Mouse (Mus musculus): ENCODE results near the gene Zfp821. TPM values are rescaled to one million over a fixed set of nuclear protein-coding genes. Genes with fewer than 3 reads are reported as not detected.

Gene Zfp821
- 6.6 and 8.2 TPM in 2 replicates for polyA plus RNA-seq (2012)

DNA sequence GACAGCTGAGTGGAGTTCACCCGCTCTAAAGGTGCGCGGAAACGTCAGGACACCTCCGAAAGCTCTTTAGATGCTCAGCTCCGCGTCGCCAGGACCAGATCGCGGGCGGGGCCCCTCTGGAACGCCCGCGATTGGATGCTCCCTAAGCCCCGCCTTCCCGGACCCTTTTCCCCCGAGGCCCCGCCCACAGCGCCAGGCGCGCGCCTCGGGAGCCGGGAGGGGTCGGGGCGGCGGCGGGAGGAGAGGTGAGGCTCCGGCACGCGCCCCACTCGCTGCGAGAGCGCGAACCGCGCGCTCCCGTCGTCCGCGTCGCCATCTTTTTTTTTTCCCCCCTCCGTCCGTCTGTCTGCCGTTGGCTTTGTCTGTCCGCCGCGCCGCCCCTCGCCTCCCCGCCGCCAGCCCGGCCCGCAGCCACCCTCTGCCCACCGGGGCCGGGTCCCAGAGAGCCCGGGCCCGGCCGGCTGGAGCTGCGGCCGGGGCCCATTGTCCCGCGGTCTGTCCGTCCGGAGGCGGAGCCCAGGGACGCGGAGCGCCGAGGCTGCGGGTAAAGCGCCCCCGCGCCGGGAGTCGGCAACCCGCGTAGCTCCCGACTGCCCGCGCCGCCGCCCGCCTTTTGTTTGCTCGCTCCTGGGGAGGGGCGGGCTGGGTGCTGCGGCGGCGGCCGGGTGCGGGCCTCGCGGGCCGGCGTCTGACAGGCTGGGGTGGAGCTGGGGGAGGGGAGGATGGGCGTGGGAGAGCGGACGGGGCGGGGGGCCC, at the start of gene Zfp821:
Gene Zfp821, plus strand, starts transcription at position 227 of the 756 bp plus-strand sequence.
- no peak for TF ChIP-seq GATA1 (IDR thresholded peaks at IDR 0.05; ENCODE audit: low read length)

- TF ChIP-seq GATA1 (IDR thresholded peaks at IDR 0.05; ENCODE audit: low read length) = no peak
Observed at GRCm38 (mm10) chr8:109656860-109657259, 48.5 kb upstream of the Zfp821 start.

DNA sequence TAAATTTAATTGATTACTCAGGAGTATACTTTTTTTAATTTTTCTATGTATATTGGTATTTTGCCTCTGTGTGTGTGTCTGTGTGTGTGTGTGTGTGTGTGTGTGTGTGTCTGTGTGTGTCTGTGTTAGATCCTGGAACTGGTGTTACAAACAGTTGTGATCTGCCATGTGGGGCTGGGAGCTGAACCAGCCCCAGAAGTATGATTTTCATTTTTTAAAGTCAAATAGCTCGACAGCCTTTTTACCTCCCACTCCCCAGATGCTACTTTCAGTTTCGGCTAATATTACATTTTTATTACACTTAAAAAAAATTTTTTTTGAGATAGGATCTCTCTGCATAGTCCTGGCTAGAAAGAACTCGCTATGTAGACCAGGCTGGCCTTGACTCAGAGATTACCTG, 43.0 kb upstream of the Zfp821 start:
- TF ChIP-seq GATA1 (IDR thresholded peaks at IDR 0.05; ENCODE audit: low read length) = no peak

- no peak for TF ChIP-seq GATA1 (IDR thresholded peaks at IDR 0.05; ENCODE audit: low read length)
Observed at GRCm38 (mm10) chr8:109666616-109667015, 38.7 kb upstream of the Zfp821 start.

GRCm38 (mm10) chr8:109672656-109673055, 32.7 kb upstream of the Zfp821 start:
- TF ChIP-seq GATA1 (IDR thresholded peaks at IDR 0.05; ENCODE audit: low read length) = no peak

- no peak for TF ChIP-seq GATA1 (IDR thresholded peaks at IDR 0.05; ENCODE audit: low read length)
Observed at GRCm38 (mm10) chr8:109673596-109673995, 31.8 kb upstream of the Zfp821 start.

DNA sequence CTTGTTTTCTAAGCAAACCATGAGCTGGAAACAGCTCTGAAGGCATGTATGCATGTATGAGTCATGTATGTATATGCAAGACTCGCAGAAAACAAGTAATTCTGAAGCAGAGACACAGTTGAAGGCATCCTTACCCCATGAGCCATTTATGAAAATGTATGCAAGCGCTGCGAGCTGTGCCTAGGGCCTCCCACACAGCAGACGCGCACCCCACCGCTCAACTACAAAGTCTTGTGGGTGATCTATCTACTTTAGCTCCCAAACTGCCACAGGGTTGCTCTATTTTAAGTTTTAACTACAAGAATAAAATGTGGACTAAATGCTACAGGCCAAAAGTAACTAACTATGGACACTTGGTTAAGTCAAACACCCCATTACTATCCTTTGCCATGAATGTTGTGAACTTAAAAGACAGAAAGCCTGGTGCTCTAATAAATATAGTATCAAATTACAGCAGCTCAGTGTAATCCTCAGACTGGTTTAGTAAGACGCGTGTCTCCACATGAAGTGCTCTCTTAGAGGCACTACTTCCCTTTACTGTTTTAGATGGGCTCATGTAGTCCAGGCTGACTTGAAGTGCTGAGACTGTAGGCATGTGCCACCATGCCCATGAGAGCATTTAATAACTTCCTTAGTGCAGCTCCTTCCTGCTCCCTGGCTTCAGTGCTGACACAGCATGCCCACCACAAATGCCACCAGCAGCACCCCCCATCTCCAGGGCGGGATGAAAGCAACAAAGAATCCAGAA, 29.3 kb upstream of the Zfp821 start:
- no peak for TF ChIP-seq GATA1 (IDR thresholded peaks at IDR 0.05; ENCODE audit: low read length)

- TF ChIP-seq GATA1 (IDR thresholded peaks at IDR 0.05; ENCODE audit: low read length) = no peak
Observed at GRCm38 (mm10) chr8:109681535-109681934, 23.8 kb upstream of the Zfp821 start.

GRCm38 (mm10) chr8:109682120-109682519, 23.2 kb upstream of the Zfp821 start:
- no peak for TF ChIP-seq GATA1 (IDR thresholded peaks at IDR 0.05; ENCODE audit: low read length)

GRCm38 (mm10) chr8:109687248-109687647, 18.1 kb upstream of the Zfp821 start:
- TF ChIP-seq GATA1 (IDR thresholded peaks at IDR 0.05; ENCODE audit: low read length) = no peak

DNA sequence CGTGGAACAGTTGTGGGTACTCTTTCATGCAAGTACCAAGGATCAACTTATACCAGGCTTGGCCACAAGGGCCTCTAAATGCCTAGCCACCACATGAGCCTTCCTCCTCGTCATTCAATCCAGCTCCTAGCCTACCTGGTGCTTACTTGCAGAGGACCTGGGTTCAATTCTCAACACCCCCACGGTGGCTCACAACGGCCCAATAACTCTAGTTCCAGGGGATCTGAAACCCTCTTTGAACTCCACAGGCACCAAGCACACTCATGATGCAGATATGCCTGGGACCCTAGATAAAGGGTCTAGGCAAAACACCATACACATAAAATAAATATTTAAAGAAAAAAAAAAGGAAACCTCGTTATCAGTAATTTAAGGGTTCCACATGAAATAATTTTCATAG, 13.6 kb upstream of the Zfp821 start:
- no peak for TF ChIP-seq GATA1 (IDR thresholded peaks at IDR 0.05; ENCODE audit: low read length)

- no peak for TF ChIP-seq GATA1 (IDR thresholded peaks at IDR 0.05; ENCODE audit: low read length)
Observed at GRCm38 (mm10) chr8:109692443-109693145, 12.8 kb upstream of the Zfp821 start.

DNA sequence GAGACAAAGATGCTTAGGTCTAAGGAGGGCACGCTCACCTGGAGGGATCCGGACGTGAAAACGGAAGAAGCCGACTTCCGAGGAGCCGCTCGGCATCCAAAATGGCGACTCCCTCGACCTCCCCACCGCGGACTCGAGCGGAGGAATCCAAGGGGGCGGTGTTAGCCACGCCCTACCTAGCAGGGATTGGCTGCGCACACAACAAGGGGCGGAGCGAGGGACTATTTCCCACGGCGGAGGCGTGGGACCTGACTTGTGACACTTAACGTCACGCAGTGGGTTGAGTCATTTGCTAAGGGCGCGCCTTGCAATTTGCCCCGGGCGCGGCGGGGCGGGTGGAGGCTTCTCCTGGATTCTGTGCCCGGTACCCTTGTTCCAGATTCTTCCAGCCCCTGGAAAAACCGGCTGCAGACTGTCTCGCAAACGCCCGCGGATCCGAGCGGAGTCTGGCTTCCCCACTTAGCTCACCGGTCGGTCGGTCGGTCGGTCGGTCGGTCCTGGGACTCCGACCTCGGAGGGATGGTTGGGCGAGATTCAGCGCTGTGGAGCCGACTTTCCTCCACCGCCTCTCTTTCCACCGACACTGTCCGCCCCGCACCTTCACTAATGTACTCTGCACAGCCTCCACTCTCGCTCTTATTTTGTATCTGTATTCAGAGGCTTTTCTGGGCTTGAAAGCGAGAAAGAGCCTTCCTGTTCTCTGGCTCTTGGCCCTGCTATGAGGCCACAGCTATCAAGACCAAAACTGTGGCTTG, 12.0 kb upstream of the Zfp821 start, which contains the start of gene Ist1:
Gene Ist1, minus strand, starts transcription at position 115 of the 755 bp plus-strand sequence.
- no peak for TF ChIP-seq GATA1 (IDR thresholded peaks at IDR 0.05; ENCODE audit: low read length)

DNA sequence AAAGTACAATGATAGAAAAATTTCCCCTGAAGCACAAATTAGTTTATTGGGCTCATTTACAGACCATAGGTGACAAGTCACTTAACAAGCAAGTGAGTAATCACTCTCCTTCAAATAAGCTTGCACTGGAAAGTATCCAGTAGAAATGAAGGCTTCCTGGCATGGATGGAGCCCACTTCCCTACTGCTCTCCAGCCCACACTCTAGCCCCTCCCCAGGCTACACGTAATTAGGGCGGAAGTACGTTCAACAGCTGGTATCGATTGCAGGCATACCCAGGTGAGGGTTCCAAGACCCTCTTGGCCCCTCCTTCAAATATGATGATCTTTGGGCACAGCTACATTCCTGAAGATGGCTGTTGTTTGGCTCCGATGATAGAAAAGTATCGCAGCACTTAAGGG, 11.2 kb upstream of the Zfp821 start:
- no peak for TF ChIP-seq GATA1 (IDR thresholded peaks at IDR 0.05; ENCODE audit: low read length)

DNA sequence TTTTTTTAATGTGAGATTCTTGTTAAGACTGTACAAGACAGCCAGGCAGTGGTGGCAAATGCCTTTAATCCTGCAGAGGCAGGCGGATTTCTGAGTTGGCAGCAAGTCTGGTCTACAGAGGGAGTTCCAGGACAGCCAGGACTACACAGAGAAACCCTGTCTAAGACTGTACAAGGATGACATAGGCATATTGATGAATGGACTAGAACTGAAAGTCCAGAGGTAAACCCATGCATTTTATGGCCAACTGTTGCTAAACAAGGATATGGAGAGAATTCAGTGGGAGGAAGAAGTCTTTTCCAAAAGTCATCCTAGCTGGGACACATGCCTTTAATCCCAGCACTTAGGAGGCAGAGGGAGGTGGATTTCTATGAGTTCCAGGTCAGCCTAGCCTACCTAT, 7.6 kb upstream of the Zfp821 start:
- no peak for TF ChIP-seq GATA1 (IDR thresholded peaks at IDR 0.05; ENCODE audit: low read length)

Data from G1E-ER4 (cell line).